Mouse (Mus musculus): ENCODE measurements around the gene Sprr2a1. TPM values are rescaled to one million over a fixed set of nuclear protein-coding genes. Genes with fewer than 3 reads are reported as not detected.

Sprr2a1 gene
- total RNA-seq, 2 experiments from 2014 or later, result not detected

Other genes starting within 250 kb of the Sprr2a1 start
- gene Pglyrp3, start 201.2 kb upstream of the Sprr2a1 start, total RNA-seq (2021), result not detected
- not detected for gene Lor, start 132.7 kb upstream of the Sprr2a1 start, total RNA-seq (2021)
- gene Prr9, start 91.9 kb upstream of the Sprr2a1 start, total RNA-seq (2021), result not detected
- not detected for gene Lelp1, start 73.1 kb upstream of the Sprr2a1 start, total RNA-seq (2021)
- gene Sprr2a2, start 121 bp downstream of the Sprr2a1 start, total RNA-seq (2021), result not detected
- not detected for gene Sprr2a3, start 69.6 kb downstream of the Sprr2a1 start, total RNA-seq (2021)
- gene Sprr2b, start 100.8 kb downstream of the Sprr2a1 start, total RNA-seq (2021), result not detected
- not detected for gene Sprr2d, start 123.3 kb downstream of the Sprr2a1 start, total RNA-seq (2021)
- gene Sprr2e, start 136.3 kb downstream of the Sprr2a1 start, total RNA-seq (2021), result not detected
- gene Sprr2f, start 149.4 kb downstream of the Sprr2a1 start, total RNA-seq (2021), result not detected
- not detected for gene Sprr2h, start 169.9 kb downstream of the Sprr2a1 start, total RNA-seq (2021)
- not detected for gene Sprr2i, start 192.2 kb downstream of the Sprr2a1 start, total RNA-seq (2021)
- gene Sprr2j-ps, start 202.3 kb downstream of the Sprr2a1 start, total RNA-seq (2021), result not detected
- gene Gm9774, start 213.6 kb downstream of the Sprr2a1 start, total RNA-seq (2021), result 1 to 10 TPM; 4.9 to 5.4 TPM
- not detected for gene Sprr2k, start 216.8 kb downstream of the Sprr2a1 start, total RNA-seq (2021)
- gene Sprr1b, start 223.0 kb downstream of the Sprr2a1 start, total RNA-seq (2021), result not detected
- gene Sprr3, start 242.9 kb downstream of the Sprr2a1 start, total RNA-seq (2021), result not detected